Mouse (Mus musculus) neural tube, embryonic 13.5 days (tissue): ENCODE results near the gene Ctnna3. TPM values are rescaled to one million over a fixed set of nuclear protein-coding genes. Genes with fewer than 3 reads are reported as not detected.
"Not testable (repeated sequence)": the region's sequence is repeated elsewhere in the genome, so short reads cannot be mapped to it uniquely, and the experiment has no call there.

Experiments used
- ATAC-seq: fragments of 200-750 bp; cut with Nextera tagmentation; 2 replicates; pipeline ENCODE4 v1.8.0; 2017; ENCODE audit warnings: low read depth, mild to moderate bottlenecking, moderate TSS enrichment, moderate library complexity
- H3K27ac ChIP-seq: fragments of 300-500 bp; sonication (generic); replicated peaks from 2 replicates; pipeline ENCODE4 v1.5.1; 2015; ENCODE audit warnings: moderate library complexity, mild to moderate bottlenecking, inconsistent platforms
- H3K27me3 ChIP-seq: fragments of 300-500 bp; sonication (generic); 2 replicates; pipeline ENCODE4 v1.6.1; 2015; ENCODE audit warnings: mild to moderate bottlenecking, inconsistent platforms
- H3K36me3 ChIP-seq: fragments of 300-500 bp; sonication (generic); 2 replicates; pipeline ENCODE4 v1.6.1; 2015; ENCODE audit warnings: mild to moderate bottlenecking, inconsistent platforms
- H3K4me1 ChIP-seq: fragments of 300-500 bp; sonication (generic); replicated peaks from 2 replicates; pipeline ENCODE4 v1.6.1; 2015; ENCODE audit warnings: inconsistent platforms
- H3K4me2 ChIP-seq: fragments of 300-500 bp; sonication (generic); 2 replicates; pipeline ENCODE4 v1.6.1; 2015; ENCODE audit warnings: inconsistent platforms, mild to moderate bottlenecking, moderate library complexity
- H3K4me3 ChIP-seq: fragments of 300-500 bp; sonication (generic); 2 replicates; pipeline ENCODE4 v1.5.1; 2015; ENCODE audit warnings: mild to moderate bottlenecking, inconsistent platforms
- H3K9ac ChIP-seq: fragments of 300-500 bp; sonication (generic); 2 replicates; pipeline ENCODE4 v1.6.1; 2015; ENCODE audit warnings: moderate library complexity, mild to moderate bottlenecking, inconsistent platforms
- H3K9me3 ChIP-seq: fragments of 300-500 bp; sonication (generic); 2 replicates; pipeline ENCODE4 v1.6.1; 2016; ENCODE audit warnings: inconsistent platforms
- WGBS: fragments of 180-500 bp; shearing (Covaris S2); methylation state at CpG from one replicate; pipeline ENCODE4 v1.1.7; 2015; 5-methylcytosine and 5-hydroxymethylcytosine counted together
- polyA plus RNA-seq: library from polyadenylated mRNA; unstranded; fragments of >200 nt; fragmentation: Nextera tagmentation; extraction: Ambion mirVana; gene quantifications from 2 replicates; pipeline ENCODE4 v1.2.1, GENCODE M21; 2015

The Ctnna3 gene
- polyA plus RNA-seq, 1 experiment from 2014 or later, result 3.7 TPM

DNA sequence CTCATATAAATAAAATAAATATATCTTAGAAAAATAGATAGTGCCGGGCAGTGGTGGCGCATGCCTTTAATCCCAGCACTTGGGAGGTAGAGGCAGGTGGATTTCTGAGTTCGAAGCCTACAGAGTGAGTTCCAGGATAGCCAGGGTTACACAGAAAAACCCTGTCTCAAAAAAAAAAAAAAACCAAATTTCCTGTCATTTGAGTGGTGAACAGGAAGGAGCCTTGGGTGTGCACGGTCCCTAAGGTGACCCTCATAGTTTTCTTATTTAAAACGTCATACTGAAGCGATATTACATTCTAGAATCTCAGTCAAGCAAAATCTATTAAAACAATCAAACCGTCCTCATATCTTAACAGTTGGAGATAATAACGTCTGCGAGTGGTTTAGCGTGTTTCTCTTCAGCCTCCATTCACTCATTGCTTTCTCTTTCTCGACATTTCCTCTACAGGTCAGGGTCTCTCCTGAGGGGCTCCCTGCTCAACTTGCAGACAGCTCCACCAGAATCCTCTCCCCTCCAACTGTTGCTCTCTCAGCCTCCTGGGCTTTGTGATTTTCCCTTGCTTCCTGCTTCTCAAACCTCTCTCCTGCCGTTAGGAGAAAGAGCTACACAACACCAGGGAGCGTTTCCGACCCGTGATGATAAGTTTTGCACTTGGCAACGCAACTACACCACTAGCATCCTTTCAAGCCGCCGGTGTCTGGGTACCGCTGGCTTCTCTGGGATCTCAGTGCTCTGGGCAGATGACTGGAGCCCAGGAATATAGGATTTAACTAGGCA, 1.5 kb upstream of the Ctnna3 start:
- Histone ChIP-seq H3K36me3 (no peaks in the 10 kb centered on the region), H3K9me3 (no peaks in the 10 kb centered on the region), H3K4me3 (peak overlapping the region; percentile 66), H3K27me3 (no peaks in the 10 kb centered on the region), H3K9ac (peak overlapping the region; percentile 59), H3K27ac (peak overlapping the region; percentile 1; the same call in 1 of the 2 replicates), H3K4me1 (peaks cover 7% of the 10 kb centered on the region), H3K4me2 (peak overlapping the region; percentile 66)
- no peak for ATAC-seq
- WGBS, result 27% methylated on average over 19 of the region's 19 CpGs

GRCm38 (mm10) chr10:63429023-63429340, 916 bp upstream of the Ctnna3 start:
- WGBS, result 2% methylated on average over 11 of the region's 11 CpGs
- peak overlapping the region; percentile 66 for H3K4me3 ChIP-seq
- peaks cover 7% of the 10 kb centered on the region for H3K4me1 ChIP-seq
- ATAC-seq, result no peak
- H3K4me2 ChIP-seq, result peak overlapping the region; percentile 66
- no peaks in the 10 kb centered on the region for H3K36me3 ChIP-seq
- H3K27me3 ChIP-seq, result no peaks in the 10 kb centered on the region
- H3K27ac ChIP-seq, result peak overlapping the region; percentile 1; the same call in 1 of the 2 replicates
- peak overlapping the region; percentile 59 for H3K9ac ChIP-seq
- H3K9me3 ChIP-seq, result no peaks in the 10 kb centered on the region

GRCm38 (mm10) chr10:63429380-63429779, 518 bp upstream of the Ctnna3 start:
- H3K9ac ChIP-seq, result peak overlapping the region; percentile 73
- peak overlapping the region; percentile 66 for H3K4me2 ChIP-seq
- under 1% methylated on average over 34 of the region's 34 CpGs for WGBS
- H3K36me3 ChIP-seq, result no peaks in the 10 kb centered on the region
- no peaks in the 10 kb centered on the region for H3K9me3 ChIP-seq
- peak; percentile 95 for ATAC-seq
- H3K4me3 ChIP-seq, result peak overlapping the region; percentile 66
- H3K27ac ChIP-seq, result peak overlapping the region; percentile 81
- no peaks in the 10 kb centered on the region for H3K27me3 ChIP-seq
- H3K4me1 ChIP-seq, result peaks cover 7% of the 10 kb centered on the region

GRCm38 (mm10) chr10:63431221-63431736, 1.4 kb downstream of the Ctnna3 start:
- Histone ChIP-seq H3K27ac (no peak overlapping the region), H3K4me3 (no peak overlapping the region), H3K36me3 (no peaks in the 10 kb centered on the region), H3K9ac (no peak overlapping the region), H3K9me3 (no peaks in the 10 kb centered on the region), H3K4me2 (no peak overlapping the region), H3K27me3 (no peaks in the 10 kb centered on the region), H3K4me1 (peaks cover 7% of the 10 kb centered on the region)
- ATAC-seq, result no peak
- WGBS, result 93% methylated on average over 7 of the region's 7 CpGs

GRCm38 (mm10) chr10:63432099-63432498, 2.2 kb downstream of the Ctnna3 start:
- H3K27ac ChIP-seq, result no peak overlapping the region
- WGBS, result 94% methylated on average over 8 of the region's 8 CpGs
- H3K4me2 ChIP-seq, result no peak overlapping the region
- no peak overlapping the region for H3K9ac ChIP-seq
- peaks cover 7% of the 10 kb centered on the region for H3K4me1 ChIP-seq
- H3K9me3 ChIP-seq, result no peaks in the 10 kb centered on the region
- H3K4me3 ChIP-seq, result no peak overlapping the region
- H3K27me3 ChIP-seq, result no peaks in the 10 kb centered on the region
- no peak for ATAC-seq
- H3K36me3 ChIP-seq, result no peaks in the 10 kb centered on the region

GRCm38 (mm10) chr10:63432887-63433286, 3.0 kb downstream of the Ctnna3 start:
- no peak for ATAC-seq
- Histone ChIP-seq H3K4me1 (peaks cover 7% of the 10 kb centered on the region), H3K9ac (no peak overlapping the region), H3K4me2 (no peak overlapping the region), H3K27ac (no peak overlapping the region), H3K4me3 (no peak overlapping the region), H3K27me3 (no peaks in the 10 kb centered on the region), H3K36me3 (no peaks in the 10 kb centered on the region), H3K9me3 (no peaks in the 10 kb centered on the region)
- 85% methylated on average over 2 of the region's 2 CpGs for WGBS

GRCm38 (mm10) chr10:63438736-63439262, 8.9 kb downstream of the Ctnna3 start:
- H3K4me3 ChIP-seq, result no peak overlapping the region
- H3K9me3 ChIP-seq, result no peaks in the 10 kb centered on the region
- H3K36me3 ChIP-seq, result no peaks in the 10 kb centered on the region
- no peaks in the 10 kb centered on the region for H3K4me1 ChIP-seq
- no peak overlapping the region for H3K4me2 ChIP-seq
- no peak for ATAC-seq
- no peak overlapping the region for H3K27ac ChIP-seq
- H3K9ac ChIP-seq, result no peak overlapping the region
- no peaks in the 10 kb centered on the region for H3K27me3 ChIP-seq

DNA sequence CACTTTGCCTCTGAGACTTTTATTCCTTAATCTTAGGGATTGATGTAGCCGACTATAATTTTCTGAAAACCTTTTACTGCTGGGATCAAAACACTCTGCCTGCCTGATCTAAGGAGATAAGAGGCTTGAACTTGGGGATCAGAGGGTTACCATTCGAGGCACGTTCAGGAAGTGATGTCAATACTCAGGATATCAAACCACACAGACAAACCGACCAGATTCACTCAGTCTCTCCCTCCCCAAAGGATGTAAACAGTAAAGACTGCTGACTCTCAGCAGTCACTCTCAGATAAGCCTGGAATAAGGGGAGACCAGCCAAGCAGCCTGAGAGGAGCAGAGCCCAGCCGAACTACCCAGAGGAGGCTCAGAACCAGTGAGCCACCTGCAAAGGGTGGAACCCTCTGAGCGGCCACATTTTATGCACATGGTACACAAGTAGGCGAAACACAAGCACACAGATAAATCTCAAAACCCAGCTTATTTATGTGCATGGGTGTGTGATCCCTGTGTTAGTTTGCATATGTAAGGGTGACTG, 9.9 kb downstream of the Ctnna3 start:
- H3K9me3 ChIP-seq, result no peaks in the 10 kb centered on the region
- H3K9ac ChIP-seq, result no peak overlapping the region
- no peak for ATAC-seq
- 78% methylated on average over 7 of the region's 7 CpGs for WGBS
- no peaks in the 10 kb centered on the region for H3K36me3 ChIP-seq
- no peak overlapping the region for H3K27ac ChIP-seq
- H3K4me1 ChIP-seq, result no peaks in the 10 kb centered on the region
- H3K27me3 ChIP-seq, result no peaks in the 10 kb centered on the region
- H3K4me2 ChIP-seq, result no peak overlapping the region
- H3K4me3 ChIP-seq, result no peak overlapping the region

GRCm38 (mm10) chr10:63444602-63445387, 14.9 kb downstream of the Ctnna3 start:
- not testable (repeated sequence) for H3K27me3 ChIP-seq, H3K4me1 ChIP-seq, H3K9me3 ChIP-seq, ATAC-seq, H3K27ac ChIP-seq, H3K9ac ChIP-seq, H3K36me3 ChIP-seq, H3K4me3 ChIP-seq, H3K4me2 ChIP-seq
- WGBS, result 88% methylated on average over 13 of the region's 13 CpGs

DNA sequence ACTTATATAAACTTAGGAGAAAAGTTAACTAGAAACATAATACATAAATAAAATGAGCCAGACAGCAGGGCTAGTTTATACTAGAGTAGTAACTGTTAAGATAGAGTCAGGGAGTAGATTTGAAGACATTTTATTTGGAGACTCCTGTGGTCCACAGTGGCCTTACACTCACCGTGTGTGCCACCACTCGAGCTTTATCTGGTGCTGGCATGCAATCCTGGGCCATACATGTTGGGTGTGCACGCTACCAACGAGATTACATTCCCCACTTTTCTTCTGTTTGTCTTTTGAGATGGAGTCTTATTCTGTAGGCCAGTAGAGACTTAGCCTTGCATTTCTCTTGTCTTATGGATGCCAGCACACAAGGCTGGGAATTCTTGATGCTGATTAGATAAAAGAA, 24.0 kb downstream of the Ctnna3 start:
- Histone ChIP-seq H3K4me1 (peaks cover 29% of the 10 kb centered on the region), H3K36me3 (no peaks in the 10 kb centered on the region), H3K4me3 (no peak overlapping the region), H3K9ac (no peak overlapping the region), H3K9me3 (no peaks in the 10 kb centered on the region), H3K27me3 (no peaks in the 10 kb centered on the region), H3K27ac (no peak overlapping the region), H3K4me2 (no peak overlapping the region)
- ATAC-seq, result no peak
- WGBS, result 94% methylated on average over 4 of the region's 4 CpGs

- Histone ChIP-seq H3K27ac (peak overlapping the region; percentile 61), H3K4me3 (no peak overlapping the region), H3K9ac (no peak overlapping the region), H3K4me1 (peaks cover 37% of the 10 kb centered on the region), H3K9me3 (no peaks in the 10 kb centered on the region), H3K4me2 (0 out of 2 replicates have a peak overlapping the region, but pooled peaks have one; percentile 21), H3K36me3 (no peaks in the 10 kb centered on the region), H3K27me3 (no peaks in the 10 kb centered on the region)
- 23% methylated on average over 8 of the region's 8 CpGs for WGBS
- ATAC-seq, result peak; percentile 84
Measured at GRCm38 (mm10) chr10:63455110-63455878, 25.4 kb downstream of the Ctnna3 start.
